Mouse (Mus musculus) forebrain, postnatal 0 days (tissue): ENCODE measurements around the gene Itgb1. TPM values are rescaled to one million over a fixed set of nuclear protein-coding genes. Genes with fewer than 3 reads are reported as not detected.

Experiments
- ATAC-seq: fragments of 200-750 bp; cut with Nextera tagmentation; 2 replicates; pipeline ENCODE4 v1.8.0; 2017; ENCODE audit warnings: mild to moderate bottlenecking, moderate library complexity
- DNase-seq: peaks from one replicate; pipeline ENCODE4 v3.0.0-alpha.2; 2015
- H3K27ac ChIP-seq: fragments of 300-500 bp; sonication (generic); 2 replicates; pipeline ENCODE4 v1.5.1; 2014; ENCODE audit warnings: low read depth, mild to moderate bottlenecking, antibody characterized with exemption, low read length, moderate library complexity, mixed read lengths
- H3K27me3 ChIP-seq: fragments of 300-500 bp; sonication (generic); 2 replicates; pipeline ENCODE4 v1.6.1; 2014; ENCODE audit warnings: mild to moderate bottlenecking, low read length, mixed read lengths; ENCODE audit not compliant: insufficient read depth
- H3K36me3 ChIP-seq: fragments of 300-500 bp; sonication (generic); 2 replicates; pipeline ENCODE4 v1.6.1; 2014; ENCODE audit warnings: mild to moderate bottlenecking, moderate library complexity; ENCODE audit not compliant: insufficient read depth
- H3K4me1 ChIP-seq: fragments of 300-500 bp; sonication (generic); 2 replicates; pipeline ENCODE4 v1.6.1; 2014; ENCODE audit warnings: antibody characterized with exemption; ENCODE audit not compliant: insufficient read depth
- H3K4me2 ChIP-seq: fragments of 300-500 bp; sonication (generic); 2 replicates; pipeline ENCODE4 v1.6.1; 2014; ENCODE audit warnings: low read depth, mild to moderate bottlenecking, moderate library complexity
- H3K4me3 ChIP-seq: fragments of 300-500 bp; sonication (generic); 2 replicates; pipeline ENCODE4 v1.5.1; 2014; ENCODE audit warnings: low read depth, low read length, mixed read lengths
- H3K9ac ChIP-seq: fragments of 300-500 bp; sonication (generic); 2 replicates; pipeline ENCODE4 v1.6.1; 2014; ENCODE audit warnings: mild to moderate bottlenecking
- H3K9me3 ChIP-seq: fragments of 300-500 bp; sonication (generic); 2 replicates; pipeline ENCODE4 v1.6.1; 2016; ENCODE audit warnings: low read length
- CTCF ChIP-seq: sonication (generic); IDR thresholded peaks from 2 replicates; pipeline ENCODE4 v1.5.1; 2016; ENCODE audit warnings: antibody characterized with exemption, control low read depth, low read depth
- WGBS: fragments of 180-500 bp; shearing (Covaris S2); extraction: QIAGEN DNeasy Blood & Tissue Kit; methylation state at CpG from one replicate; pipeline ENCODE4 v1.1.7; 2014; 5-methylcytosine and 5-hydroxymethylcytosine counted together
- polyA plus RNA-seq: library from polyadenylated mRNA; unstranded; fragments of >200 nt; fragmentation: Nextera tagmentation; extraction: Ambion mirVana; gene quantifications from 2 replicates; pipeline ENCODE4 v1.2.1, GENCODE M21; 2015
- total RNA-seq: library from RNA; depleted of rRNA; stranded (reverse); fragments of >200 nt; gene quantifications from 2 replicates; pipeline ENCODE4 v1.2.3, GENCODE M21; 2014

Gene Itgb1
- total and polyA plus RNA-seq, 2 experiments from 2014 or later = 61.5 to 82.3 TPM

DNA sequence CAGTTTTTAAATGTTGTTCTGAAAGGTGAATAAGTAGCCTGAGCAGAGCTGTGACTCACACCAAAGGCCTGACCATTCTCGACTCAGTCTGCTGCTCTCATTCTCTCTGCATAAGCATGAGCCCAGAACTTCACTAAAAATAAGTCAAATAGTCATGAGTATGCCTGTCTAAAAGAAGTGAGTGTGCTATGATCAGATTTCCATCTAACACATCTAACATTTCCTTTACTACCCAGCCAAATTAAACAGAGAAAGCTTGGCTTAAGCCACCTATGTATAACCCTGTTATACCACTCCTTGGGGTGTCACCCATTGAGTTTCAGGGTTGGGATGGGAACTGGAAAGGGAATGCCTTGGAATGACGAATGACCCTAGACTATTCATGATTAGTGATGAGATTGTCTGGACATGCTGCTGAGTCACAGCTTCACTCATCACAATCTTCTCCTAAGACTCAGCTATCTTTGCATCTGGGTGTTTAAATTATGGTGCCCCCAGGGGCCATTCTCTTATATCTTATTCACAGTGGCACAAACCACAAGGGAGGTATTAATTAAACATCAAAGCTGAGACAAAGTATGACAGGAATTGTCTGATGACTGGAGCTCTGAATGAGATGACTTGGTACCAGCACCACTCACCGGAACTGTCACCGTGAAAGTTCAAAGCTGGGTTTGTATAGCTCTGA, 18.7 kb upstream of the Itgb1 start:
- WGBS = 68% methylated on average over 4 of the region's 4 CpGs

DNA sequence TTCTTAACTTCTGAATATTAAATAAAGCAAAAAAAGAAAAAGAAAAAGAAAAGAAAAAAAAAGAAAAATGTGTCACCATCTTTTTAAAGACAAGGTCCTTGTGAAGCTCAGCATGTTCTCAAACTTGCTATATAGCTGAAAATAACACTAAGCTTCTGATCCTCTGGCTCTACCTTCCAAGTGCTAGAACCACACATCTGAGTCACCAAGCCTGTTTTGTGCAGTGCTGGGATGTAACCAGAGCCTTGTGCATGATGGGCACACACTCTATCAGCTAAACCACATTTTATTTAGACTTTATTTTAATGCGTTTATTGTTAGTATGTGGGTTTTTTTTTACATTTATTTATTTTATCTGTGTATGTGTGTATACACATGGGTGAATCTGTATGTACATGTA, 13.6 kb upstream of the Itgb1 start:
- no peaks in the 10 kb centered on the region for H3K4me1 ChIP-seq
- no peak overlapping the region for H3K27ac ChIP-seq
- H3K9me3 ChIP-seq = no peaks in the 10 kb centered on the region
- 93% methylated on average over 1 of the region's 1 CpGs for WGBS
- H3K4me3 ChIP-seq = no peak overlapping the region
- DNase-seq = no peak
- no peak overlapping the region for H3K4me2 ChIP-seq
- H3K27me3 ChIP-seq = no peaks in the 10 kb centered on the region
- H3K36me3 ChIP-seq = no peaks in the 10 kb centered on the region
- no peak for ATAC-seq
- no peak overlapping the region for H3K9ac ChIP-seq
- TF ChIP-seq CTCF = no peak

More for the DNA sequence above, 18.7 kb upstream of the Itgb1 start:
- Histone ChIP-seq H3K36me3 (no peaks in the 10 kb centered on the region), H3K4me1 (no peaks in the 10 kb centered on the region), H3K9ac (no peak overlapping the region), H3K27ac (no peak overlapping the region), H3K9me3 (no peaks in the 10 kb centered on the region), H3K27me3 (no peaks in the 10 kb centered on the region), H3K4me3 (no peak overlapping the region), H3K4me2 (no peak overlapping the region)
- TF ChIP-seq CTCF = no peak
- no peak for DNase-seq
- ATAC-seq = no peak

DNA sequence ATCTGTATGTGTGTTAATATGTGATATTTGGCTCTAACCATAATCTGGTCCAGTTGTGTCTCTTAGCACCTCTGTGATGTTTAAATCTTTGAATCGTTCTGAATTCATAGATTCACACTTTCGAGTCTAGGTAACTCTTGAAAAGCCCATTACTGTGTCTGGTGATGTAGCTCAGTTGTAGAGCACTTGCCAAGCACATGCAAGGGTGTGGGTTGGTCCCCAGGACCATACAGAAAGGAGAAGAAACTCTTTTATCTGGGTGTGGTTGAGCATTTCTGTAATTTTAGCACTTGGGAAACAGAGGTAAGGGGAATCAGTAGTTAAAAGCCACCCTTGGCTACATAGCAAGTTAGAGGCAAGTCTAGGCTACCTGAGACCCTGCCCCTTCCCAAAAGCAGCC, 13.0 kb upstream of the Itgb1 start:
- 87% methylated on average over 2 of the region's 2 CpGs for WGBS
- H3K36me3 ChIP-seq = no peaks in the 10 kb centered on the region
- no peak for TF ChIP-seq CTCF
- H3K27me3 ChIP-seq = no peaks in the 10 kb centered on the region
- no peak overlapping the region for H3K4me2 ChIP-seq
- no peak overlapping the region for H3K9ac ChIP-seq
- H3K9me3 ChIP-seq = no peaks in the 10 kb centered on the region
- H3K4me3 ChIP-seq = no peak overlapping the region
- no peak for ATAC-seq
- no peaks in the 10 kb centered on the region for H3K4me1 ChIP-seq
- no peak for DNase-seq
- H3K27ac ChIP-seq = no peak overlapping the region

DNA sequence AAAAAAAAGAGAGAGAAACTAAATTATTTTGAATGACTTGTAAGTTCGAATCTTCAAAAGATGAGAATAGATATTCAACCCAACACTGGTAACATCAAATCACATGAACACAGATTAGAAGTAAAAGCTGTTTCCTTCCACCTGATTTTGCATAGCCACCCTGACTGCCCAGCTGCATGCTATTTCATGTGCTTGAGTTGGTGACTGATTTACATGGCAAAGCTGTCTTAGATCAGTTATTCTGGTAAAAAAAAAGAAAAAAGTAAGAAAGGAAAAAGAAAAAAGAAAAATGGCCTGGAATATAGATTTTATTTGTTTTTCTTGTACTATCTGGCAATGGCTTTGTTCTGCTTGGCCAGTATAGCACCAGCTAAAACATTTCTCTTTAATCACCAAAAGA, 12.5 kb upstream of the Itgb1 start:
- no peak for TF ChIP-seq CTCF
- Histone ChIP-seq H3K27ac (no peak overlapping the region), H3K4me2 (no peak overlapping the region), H3K36me3 (no peaks in the 10 kb centered on the region), H3K27me3 (no peaks in the 10 kb centered on the region), H3K9me3 (no peaks in the 10 kb centered on the region), H3K9ac (no peak overlapping the region), H3K4me3 (no peak overlapping the region), H3K4me1 (no peaks in the 10 kb centered on the region)
- ATAC-seq = no peak
- WGBS = 84% methylated on average over 1 of the region's 1 CpGs
- no peak for DNase-seq

DNA sequence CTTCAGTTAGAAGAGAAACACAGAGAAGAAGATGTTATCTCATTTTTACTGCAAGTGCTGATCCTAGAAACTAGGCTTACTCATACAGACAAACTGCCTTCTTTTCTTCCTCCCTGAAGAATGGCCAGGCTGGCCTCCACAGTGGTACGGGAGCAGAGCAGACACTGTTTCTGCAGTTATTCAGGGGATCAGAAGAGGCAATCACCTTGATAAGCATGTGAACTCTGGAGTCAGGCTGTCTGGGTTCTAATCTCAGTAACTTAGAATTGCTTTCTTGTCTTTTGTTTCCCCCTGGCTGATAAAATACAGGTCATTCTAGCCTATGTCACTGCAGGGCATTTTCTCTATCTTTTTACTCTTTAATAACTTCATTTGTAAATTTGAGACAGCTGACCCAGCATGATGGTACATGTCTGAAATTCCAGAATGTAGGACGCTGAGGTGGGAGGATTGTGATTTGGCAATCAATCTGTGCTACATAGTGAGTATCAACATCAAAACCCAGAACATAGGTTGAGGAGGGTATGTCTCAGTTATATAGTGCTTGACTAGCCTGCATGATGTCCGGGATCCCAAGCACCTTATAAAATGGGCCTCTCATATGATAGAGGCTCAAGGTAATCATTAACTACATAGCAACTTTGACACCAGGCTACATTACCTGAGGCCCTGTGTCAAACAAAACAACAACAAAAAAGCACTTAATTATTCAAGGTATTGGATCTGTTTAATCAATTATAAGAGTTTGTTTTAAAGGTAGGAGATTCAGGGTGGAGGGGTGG, 9.4 kb upstream of the Itgb1 start:
- 86% methylated on average over 3 of the region's 3 CpGs for whole genome bisulfite sequencing
- Histone ChIP-seq H3K9me3 (no peaks in the 10 kb centered on the region), H3K27ac (no peak overlapping the region), H3K9ac (no peak overlapping the region), H3K4me2 (no peak overlapping the region), H3K36me3 (no peaks in the 10 kb centered on the region), H3K4me3 (no peak overlapping the region), H3K4me1 (no peaks in the 10 kb centered on the region), H3K27me3 (no peaks in the 10 kb centered on the region)
- no peak for TF ChIP-seq CTCF
- DNase-seq = no peak
- no peak for ATAC-seq

DNA sequence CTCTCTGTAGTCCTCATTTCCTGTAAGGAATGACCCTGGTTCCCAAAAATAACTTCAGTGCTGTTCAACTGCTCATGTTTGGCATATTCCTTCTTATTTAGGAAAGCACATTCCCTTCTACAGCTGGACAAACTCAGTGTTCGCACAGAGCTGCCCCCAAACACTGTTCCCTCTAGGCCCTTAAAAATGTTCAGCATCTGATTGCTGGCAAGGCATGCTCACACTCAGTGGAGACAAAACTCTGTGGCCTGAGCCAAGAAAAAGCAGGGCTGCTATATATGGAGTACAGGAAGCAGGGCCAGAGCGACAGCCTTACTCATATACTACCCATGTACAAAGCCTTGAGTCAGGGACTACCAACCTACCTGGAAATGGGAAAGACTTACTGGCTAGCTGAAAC, 5.5 kb upstream of the Itgb1 start:
- Histone ChIP-seq H3K9ac (no peak overlapping the region), H3K36me3 (no peaks in the 10 kb centered on the region), H3K4me2 (no peak overlapping the region), H3K9me3 (no peaks in the 10 kb centered on the region), H3K4me1 (no peaks in the 10 kb centered on the region), H3K4me3 (no peak overlapping the region), H3K27ac (no peak overlapping the region), H3K27me3 (no peaks in the 10 kb centered on the region)
- 69% methylated on average over 2 of the region's 2 CpGs for WGBS
- DNase-seq (no peak), ATAC-seq (peak; percentile 30; the same call in 1 of the 2 replicates)
- no peak for TF ChIP-seq CTCF
